Mouse (Mus musculus) stomach, postnatal 0 days (tissue): ENCODE measurements at regions not wholly inside any gene's neighbourhood (a gene's known extent, or its start where the extent isn't known, plus 50 kb on each side); places are given as distances from the start of the nearest gene placed in this dataset.

Experiments used
- CTCF ChIP-seq: IDR thresholded peaks from 2 replicates; pipeline ENCODE4 v1.5.1; 2016; ENCODE audit warnings: antibody characterized with exemption, low read depth, mild to moderate bottlenecking, moderate library complexity
- EP300 ChIP-seq: optimal IDR thresholded peaks from 2 replicates; pipeline ENCODE3; 2016; ENCODE audit warnings: antibody characterized with exemption

DNA sequence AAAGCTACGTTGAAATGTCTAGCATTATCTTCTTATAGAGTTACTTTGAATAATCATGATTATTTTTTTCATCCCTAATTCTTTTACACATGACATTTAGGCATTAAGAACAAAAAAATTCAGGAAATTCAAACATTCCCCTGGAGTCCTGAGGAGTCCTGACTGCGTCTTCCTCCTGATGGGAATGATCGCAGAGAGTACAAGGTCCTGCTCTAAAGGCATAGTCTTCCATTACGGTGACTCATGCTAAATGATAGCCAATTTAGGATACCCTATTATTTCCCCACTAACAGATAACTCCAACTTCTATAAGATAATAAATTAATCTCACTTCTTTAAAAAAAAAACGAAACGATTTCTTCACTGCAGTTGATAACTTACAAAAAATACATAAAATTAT lies 292.2 kb downstream of the Spry2 start:
- TF ChIP-seq CTCF = no peak
- TF ChIP-seq EP300 = no peak
